Mouse (Mus musculus) left cerebral cortex, postnatal 25 days (tissue): ENCODE measurements around the gene Ak5. TPM values are rescaled to one million over a fixed set of nuclear protein-coding genes. Genes with fewer than 3 reads are reported as not detected.

Experiments used
- DNase-seq, 2 experiments: peaks; one replicate each; pipeline ENCODE4 v3.0.0; 2022; ENCODE audit warnings: low spot score in 2 of 2, mixed read lengths in 1 of 2
- intact Hi-C: fragments of 180-260 bp; cut with DNase I; formaldehyde crosslinking; loops from one replicate; pipeline ENCODE4 v1.15.1; 2025
- total RNA-seq, 2 experiments: library from RNA; stranded (reverse); gene quantifications; 2 replicates each; pipeline ENCODE4 v1.2.3; 2021

The Ak5 gene
- total RNA-seq, 2 experiments from 2014 or later, result 137 to 159 TPM

DNA sequence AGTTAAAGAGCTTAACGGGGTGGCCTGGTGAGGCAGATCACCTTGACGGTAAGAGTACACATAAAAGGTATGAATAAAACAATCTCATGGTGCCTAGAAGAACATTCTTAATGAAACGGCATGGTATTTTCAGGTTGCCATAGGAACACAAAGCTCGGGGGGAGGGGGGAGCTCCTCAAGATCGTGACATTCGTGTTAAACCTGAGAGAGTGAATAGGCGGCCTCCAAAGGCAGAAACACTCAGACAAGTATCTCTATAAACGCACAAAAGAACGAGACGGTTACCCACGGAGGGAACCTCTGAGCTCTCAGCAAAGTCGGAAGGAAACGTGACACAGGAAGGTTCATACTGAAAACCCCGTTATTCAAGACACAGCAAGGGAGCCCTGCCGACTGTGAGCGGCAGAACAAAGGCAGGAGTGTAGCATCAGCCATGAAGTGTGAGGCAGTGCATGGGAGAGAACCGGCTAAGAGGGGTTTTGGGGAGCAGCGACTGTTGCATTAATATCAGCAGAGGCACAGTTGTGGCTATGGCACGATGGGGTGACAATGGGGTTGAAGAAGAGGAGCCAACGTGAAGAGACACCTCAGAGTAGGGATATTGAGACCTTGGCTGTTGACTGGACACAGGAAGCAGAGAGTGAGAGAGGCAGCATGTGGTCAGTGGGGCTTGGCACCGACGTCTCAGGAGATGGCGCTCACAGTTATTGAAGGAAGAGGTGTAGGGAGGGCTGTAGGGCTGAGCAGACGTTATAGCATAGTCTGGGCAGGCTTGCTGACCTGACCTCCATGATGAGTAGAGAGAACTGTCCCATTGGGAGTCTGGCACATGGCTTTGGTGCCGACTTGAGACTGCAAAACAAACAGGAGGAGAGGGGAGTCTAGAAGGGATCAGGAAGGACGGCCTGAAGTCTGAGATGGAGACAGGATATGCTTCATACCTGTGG lies 89.6 kb downstream of the Ak5 start:
- intact Hi-C loops, result no loop called here
- no peak for DNase-seq

DNA sequence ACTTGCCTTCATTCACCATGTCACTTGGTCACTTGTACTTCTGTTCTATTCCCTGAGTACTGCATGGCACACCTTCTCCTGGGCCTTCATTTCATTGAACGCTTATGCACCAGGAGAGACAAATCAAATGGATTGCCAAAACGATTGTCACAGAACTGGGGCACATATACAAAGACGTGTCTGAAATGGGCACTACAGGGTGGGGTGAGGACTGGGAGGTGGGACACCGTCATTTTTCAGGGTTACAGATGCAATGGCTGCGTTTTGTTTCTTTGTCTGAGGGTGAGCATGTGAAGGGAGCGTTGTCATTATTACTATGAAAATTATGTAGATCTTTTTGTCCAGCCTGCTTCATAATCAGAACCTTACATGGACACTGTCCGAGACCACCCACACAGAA lies 90.4 kb downstream of the Ak5 start:
- intact Hi-C loops, result no loop called here
- no peak for DNase-seq

DNA sequence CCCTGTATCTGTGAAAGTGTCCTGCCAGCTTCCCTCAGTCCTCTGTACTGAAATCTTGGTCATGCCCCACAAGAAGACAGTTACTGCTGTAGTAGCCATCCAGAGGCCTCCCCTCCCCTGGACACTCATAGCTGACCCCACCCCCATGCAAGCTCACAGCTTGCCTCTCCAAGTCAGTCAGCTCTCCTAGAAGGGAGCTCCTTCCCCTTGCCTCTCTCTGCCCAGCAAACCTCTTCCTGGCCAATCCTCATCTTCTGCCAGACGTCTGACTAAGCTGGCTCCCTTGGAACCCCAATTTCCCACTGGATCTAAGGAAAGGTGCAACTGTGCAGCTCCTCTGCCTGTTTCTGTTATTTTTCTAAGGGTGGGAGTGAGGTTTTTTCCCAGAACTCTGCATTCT lies 90.9 kb downstream of the Ak5 start:
- intact Hi-C loops, result no loop called here
- DNase-seq, result no peak

DNA sequence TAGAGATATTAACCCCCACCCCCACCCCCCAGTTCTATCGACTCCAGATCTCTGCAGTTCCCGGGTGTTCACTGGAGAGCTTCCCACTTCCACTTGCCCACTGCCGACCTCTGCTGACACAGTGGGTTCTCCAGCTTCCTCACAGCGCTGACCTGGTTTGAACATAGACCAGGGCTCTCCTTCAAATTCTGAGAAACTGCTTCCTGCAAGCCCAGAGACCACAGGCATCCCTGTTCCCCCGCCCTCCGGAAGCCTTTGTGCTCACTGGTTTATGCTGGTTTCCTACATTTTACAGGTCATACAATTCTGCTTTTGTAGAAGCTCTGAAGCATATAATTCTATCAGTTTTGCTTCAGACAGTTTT lies 98.9 kb downstream of the Ak5 start:
- DNase-seq, result no peak
- intact Hi-C loops, result no loop called here

DNA sequence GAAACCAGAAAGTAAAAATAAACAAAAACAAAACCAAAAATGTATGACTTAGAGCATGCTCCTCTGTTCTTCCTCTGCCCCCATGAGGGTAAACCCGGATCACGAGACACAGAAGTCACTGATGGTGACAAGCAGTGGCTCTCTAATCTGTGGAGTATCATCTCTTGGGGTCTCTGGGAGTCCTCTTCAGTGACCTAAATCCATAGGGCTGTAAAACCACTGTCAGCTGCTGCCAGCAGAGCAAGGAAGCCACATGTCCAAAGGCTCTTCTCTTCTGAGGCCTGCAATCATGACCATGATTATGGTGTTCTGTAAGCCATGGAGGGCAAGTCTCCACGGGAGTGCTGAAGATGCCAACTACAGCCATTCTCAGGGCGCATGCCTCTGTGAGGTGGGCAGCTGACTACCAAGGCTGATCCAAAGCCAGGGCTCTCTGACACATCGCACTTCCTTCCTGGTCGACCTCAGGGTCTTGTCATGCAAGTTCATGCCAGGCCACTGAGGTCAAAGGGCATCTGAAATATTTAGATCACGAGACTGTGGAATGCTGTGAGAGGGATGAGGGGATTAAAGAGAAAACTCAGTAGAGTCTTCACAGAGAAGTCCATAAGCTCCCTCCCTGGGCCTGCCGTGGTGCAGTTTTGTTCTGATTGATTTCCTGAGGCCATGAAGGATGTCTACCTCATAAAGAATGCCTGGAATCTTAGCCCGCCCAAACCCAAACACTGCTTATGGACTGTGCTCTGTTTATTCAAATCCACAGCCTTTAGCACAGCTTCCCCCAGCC lies 99.5 kb downstream of the Ak5 start:
- intact Hi-C loops, result no loop called here

DNA sequence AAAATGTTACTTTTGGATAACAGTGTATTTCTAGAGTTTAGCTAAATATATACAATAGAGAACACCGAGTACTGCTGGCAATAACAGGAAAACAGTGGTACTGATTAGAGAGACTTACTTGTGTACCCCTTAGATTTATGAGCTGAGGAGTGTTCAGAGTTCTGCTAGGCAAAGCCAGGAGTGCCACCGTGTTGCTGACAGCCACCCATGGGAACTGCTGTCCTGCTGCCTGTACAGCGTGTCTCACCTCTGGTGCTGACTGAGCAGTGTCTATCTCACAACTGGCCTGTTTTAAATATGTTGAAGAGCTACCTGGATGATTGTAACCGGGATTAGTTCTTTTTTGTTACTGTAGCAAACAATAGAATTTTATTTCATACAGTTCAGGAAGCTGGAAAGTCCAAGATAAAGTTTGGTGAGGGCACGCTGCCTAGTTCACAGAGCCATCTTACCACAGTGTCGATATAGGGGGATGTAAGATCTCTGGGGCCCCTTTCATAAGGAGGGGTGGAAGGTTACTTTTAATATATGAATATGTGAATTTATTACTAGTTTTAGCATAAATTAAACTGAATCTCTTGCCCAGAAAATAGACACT lies 103.5 kb downstream of the Ak5 start:
- no peak for DNase-seq
- intact Hi-C loops, result no loop called here

More for the DNA sequence above, 99.5 kb downstream of the Ak5 start:
- DNase-seq, result no peak

DNA sequence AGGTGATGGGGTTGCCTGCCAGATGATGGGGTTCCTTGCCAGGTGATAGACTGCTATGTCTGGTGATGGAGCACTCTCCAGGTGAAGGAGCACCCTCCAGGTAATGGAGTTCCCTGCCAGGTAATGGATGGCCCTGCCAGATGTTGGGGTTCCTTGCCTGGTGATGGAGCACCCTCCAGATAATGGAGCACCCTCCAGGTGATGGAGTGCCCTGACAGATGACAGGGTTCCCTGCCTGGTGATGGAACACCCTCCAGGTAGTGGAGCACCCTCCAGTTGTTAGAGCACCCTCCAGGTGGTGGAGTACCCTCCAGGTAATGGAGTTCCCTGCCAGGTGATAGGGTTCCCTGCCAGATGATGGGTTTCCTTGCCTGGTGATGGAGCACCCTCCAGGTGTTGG lies 104.3 kb downstream of the Ak5 start:
- DNase-seq, result no peak
- intact Hi-C loops, result no loop called here

DNA sequence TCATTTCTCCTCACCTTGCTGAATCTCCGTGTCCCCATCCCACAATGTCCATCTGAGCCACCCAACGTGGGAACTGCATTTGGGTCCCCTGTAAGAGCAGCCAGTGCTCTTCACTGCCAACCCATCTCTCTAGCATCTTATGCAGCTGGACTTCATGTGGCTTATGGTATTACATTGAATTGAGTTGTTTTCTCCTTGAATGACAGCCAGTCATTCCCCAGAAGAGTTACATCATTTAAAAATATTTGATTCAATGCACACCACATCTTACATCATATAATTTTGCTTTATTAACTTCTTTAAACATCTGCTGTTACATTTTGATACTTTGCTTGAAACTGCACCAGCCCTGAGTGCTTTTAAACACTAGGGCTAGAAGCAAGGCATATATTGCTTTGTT lies 106.5 kb downstream of the Ak5 start:
- no peak for DNase-seq
- intact Hi-C loops, result no loop called here

DNA sequence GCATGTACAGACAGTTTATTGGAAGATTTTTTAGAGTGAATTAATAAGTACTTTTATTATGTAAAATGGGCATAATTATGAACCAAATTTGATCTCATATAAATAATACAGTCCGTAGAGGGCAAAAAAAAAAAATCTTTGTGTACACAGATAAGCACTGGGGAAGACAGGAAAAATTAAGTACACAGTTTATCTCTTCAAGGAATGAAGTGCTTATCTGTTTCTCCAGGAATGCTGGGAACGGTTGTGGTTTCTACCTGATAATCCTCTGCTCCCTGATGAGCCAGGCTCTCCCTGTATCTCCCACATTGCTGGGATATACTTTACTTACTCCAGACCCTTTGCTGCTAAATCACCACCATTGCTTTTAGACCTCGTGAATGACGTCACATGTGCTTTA lies 108.9 kb downstream of the Ak5 start:
- intact Hi-C loops, result loop anchor here (5.0 kb wide), 1 partner anchor 33 kb away; no protein-coding TSS in a partner anchor
- no peak for DNase-seq

DNA sequence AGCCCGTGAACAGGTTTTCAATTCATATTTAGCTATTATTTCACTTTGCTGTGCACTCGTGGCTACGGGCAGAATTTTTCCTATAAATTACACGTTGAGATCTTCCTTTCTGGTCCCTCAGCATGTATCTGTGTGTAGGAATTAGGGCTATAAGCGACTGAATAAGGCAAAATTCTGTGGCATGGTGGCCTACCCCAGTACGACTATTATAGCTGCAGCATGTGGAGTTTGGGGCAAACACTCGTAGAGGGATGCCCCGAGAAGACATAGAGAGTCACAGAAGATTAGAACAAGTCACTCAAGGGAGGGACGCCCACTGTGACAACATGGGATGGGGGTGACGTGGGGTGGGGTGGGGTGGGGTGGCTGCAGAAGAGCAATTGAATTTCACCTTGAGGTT lies 110.1 kb downstream of the Ak5 start:
- intact Hi-C loops, result loop anchor here (5.0 kb wide), 1 partner anchor 34 kb away; no protein-coding TSS in a partner anchor
- no peak for DNase-seq

DNA sequence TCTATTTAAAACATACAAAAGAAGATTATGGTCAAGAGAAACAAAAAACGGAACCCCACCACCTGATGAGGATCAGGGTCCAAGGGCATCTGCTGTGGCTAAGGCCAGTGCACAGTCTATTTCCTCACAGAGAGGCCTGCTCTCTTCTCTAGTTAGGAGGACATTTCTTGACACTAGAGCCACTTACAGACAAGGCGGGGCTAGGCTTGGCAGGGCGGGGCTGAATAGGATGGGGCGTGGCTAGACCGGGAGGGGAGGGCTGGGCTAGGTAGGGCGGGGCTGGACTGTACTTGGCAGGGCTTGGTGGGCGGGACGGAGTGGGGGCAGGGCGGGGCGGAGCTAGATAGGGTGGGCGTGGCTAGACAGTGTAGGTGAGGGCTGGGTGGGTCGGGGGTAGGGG lies 110.5 kb downstream of the Ak5 start:
- DNase-seq, result no peak
- intact Hi-C loops, result loop anchor here (5.0 kb wide), 1 partner anchor 35 kb away; no protein-coding TSS in a partner anchor

DNA sequence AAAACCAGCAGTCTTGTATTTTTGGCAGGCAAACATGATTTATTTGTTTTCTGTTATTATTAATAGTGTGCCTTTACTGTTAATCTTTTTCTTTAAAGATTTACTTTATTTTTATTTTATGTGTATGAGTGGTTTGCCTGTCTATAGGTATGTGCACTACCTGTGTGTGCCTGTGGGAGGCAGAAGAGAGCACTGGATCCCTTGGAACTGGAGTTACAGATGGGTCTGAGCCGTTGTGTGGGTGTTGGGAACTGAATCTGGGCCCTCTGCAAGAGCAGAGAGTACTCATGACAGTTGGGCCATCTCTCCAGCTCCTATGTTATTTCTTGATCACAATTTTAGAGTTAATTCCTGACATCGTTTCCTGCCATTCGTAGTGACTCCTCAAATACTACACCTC lies 111.2 kb downstream of the Ak5 start:
- no peak for DNase-seq
- intact Hi-C loops, result loop anchor here (5.0 kb wide), 1 partner anchor 35 kb away; no protein-coding TSS in a partner anchor

DNA sequence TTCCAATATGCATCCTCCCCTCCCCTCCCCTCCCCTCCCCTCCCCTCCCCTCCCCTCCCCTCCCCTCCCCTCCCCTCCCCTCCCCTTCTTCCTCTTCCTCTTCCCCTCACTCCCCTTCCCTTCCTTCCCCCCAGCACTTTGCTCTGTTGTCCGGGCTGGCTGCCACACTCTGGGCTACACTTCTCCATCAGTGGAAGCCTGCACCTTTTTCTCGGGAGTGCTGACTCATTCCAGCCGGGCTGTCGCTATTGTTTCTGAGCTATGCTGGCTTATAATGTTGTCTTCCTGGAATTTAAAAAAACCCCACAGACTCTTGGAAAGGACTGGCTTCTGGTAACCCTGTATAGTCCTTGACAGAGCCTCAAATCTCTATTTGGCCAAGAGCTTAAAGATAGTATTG lies 111.7 kb downstream of the Ak5 start:
- DNase-seq, result peak in 1 of 2 experiments; percentile 63
- intact Hi-C loops, result loop anchor here (5.0 kb wide), 1 partner anchor 36 kb away; no protein-coding TSS in a partner anchor

DNA sequence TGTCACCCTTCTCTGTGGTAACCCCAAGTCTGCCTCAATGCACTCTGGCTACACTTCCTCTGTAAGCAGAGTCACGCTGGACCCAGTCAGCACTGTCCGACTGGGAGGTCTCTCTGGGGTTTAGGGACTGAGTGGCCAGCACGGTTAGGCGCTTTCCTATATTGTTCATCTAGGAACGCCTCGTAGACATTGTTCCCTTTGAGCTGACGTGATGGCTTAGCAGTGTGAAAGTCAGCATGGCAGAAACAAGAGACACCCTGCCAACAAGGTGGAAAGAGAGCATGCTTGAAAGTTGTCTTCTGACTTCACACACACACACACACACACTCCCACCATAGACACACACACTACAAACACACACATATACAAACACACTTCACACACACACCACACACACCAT lies 112.9 kb downstream of the Ak5 start:
- DNase-seq, result no peak
- intact Hi-C loops, result loop anchor here (5.0 kb wide), 1 partner anchor 37 kb away; no protein-coding TSS in a partner anchor

DNA sequence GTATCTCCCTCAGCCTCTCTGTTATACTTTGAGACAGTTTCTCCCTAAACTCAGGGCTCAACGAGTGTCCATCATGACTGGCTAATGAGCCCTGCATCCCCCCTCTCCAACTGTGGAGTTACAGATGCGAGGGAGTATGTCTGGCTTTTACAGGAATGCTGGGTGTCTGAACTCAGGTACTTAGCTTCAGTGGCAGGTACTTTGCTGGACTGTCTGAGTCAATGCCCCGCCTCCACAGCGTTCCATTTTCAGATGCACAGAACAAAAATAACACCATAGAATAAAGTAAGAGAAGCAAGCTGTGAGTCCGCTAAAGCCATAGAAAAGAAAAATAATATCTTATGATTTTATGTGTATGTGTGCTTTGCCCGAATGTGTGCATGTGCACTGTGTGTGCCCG lies 113.8 kb downstream of the Ak5 start:
- peak; percentile 28 to 78 for DNase-seq
- intact Hi-C loops, result loop anchor here (5.0 kb wide), 1 partner anchor 72 kb away; no protein-coding TSS in a partner anchor

DNA sequence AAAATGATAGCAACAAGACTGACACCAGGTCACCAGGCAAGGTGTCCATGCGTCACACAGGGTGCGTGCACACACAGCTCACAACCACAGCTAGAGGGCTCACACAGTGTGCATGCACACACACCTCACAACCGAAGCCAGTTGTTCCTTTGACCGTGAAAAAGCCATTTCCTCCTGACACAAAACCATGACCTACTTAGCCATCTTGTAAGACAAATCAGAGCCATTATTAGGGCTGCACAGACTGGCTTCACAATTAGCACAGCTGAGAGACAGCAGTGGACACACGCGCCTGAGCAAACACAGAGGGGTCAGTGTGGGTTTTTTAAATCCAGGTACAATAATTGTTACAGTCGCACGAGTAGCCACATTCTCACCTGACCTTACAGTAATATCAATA lies 115.5 kb downstream of the Ak5 start:
- intact Hi-C loops, result loop anchor here (5.0 kb wide), 1 partner anchor 70 kb away; no protein-coding TSS in a partner anchor
- DNase-seq, result no peak

DNA sequence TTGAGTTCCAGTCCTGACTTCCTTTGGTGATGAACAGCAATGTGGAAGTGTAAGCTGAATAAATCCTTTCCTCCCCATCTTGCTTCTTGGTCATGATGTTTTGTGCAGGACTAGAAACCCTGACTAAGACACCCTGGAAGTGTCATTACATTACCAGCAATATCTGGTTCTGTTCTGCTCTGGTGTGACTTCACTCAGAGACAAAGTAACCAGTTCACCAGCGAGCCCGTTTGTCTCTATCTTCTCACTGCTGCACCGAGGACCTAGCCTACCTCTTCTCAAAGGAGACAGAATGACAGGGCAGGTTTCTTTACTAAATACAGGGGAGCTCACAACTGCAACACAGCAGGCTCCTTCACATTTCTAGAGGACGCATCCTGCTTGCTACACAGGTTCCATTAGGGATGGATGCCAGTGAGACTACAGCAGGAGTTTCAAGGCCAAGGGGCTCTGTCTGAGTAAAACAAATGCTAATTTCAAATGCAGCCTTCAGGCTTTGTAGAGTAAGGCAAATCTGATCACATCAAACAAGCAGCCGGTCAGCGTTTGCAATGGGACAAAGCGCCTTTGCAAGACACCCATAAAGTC lies 117.5 kb downstream of the Ak5 start:
- intact Hi-C loops, result loop anchor here (5.0 kb wide), 1 partner anchor 68 kb away; no protein-coding TSS in a partner anchor
- DNase-seq, result no peak

DNA sequence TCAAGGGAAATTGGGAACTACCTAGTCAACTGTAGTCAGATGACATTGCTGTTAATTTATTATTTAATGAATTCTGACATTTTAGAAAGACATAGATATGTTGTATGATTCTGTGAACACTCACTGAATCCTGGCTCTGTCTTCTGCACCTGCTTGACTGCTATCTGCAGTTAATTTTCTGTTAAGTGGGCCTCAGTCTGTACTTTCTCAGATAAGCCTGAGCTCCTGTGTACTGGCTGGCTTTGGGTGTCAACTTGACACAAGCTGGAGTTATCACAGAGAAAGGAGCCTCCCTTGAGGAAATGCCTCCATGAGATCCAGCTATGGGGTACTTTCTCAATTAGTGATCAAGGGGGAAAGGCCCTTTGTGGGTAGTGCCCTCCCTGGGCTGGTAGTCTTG lies 118.1 kb downstream of the Ak5 start:
- DNase-seq, result no peak
- intact Hi-C loops, result loop anchor here (5.0 kb wide), 1 partner anchor 68 kb away; no protein-coding TSS in a partner anchor

DNA sequence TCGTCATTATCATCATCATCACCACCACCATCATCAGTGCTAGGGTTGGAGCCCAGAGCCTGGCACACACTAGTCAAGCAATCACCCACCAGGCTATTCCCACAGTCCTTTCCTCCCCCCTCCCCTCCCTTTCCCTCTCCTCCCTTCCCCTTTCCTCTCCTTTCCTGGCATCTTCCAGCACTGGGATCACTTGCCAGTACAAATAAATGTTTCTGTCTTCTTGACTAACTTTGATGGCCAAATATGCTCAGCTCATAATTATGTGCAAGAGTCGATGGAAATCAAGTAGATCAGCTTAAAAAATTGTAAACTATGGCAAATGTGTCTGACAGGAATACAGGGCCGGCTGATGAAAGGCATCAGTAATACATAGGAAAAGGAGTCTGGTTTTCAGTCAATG lies 123.2 kb downstream of the Ak5 start:
- no peak for DNase-seq
- intact Hi-C loops, result no loop called here
